Mouse (Mus musculus) naive thymus-derived CD4-positive, alpha-beta T cell, adult 2 months (primary cell): ENCODE measurements around the gene Sec23ip.
A peak's percentile ranks its signal among the peaks of the same experiment; 100 is the strongest.

Source experiments
- DNase-seq: peaks from one replicate; pipeline ENCODE4 v3.0.0-alpha.2; 2011; ENCODE audit warnings: low read depth

Sec23ip gene

DNA sequence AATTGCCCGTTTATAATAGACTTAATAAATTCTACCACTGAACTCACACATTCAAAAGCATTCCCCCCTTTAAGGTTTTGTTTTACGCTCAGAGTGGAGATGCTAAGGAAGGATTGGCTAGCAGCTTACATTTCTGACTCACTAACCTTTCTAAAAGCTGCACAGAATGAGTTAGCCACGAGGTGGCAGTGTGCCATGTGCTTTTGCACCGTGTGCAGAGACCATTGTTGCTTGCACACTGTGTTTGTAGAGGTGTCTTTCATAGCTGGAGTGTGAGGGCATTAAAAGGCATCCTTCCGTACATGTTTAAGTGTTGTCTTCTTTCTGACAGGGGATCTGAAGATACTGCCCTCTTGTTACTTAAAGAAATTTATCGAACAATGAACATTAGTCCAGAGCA lies 34.6 kb downstream of the Sec23ip start:
- DNase-seq = peak; percentile 54

DNA sequence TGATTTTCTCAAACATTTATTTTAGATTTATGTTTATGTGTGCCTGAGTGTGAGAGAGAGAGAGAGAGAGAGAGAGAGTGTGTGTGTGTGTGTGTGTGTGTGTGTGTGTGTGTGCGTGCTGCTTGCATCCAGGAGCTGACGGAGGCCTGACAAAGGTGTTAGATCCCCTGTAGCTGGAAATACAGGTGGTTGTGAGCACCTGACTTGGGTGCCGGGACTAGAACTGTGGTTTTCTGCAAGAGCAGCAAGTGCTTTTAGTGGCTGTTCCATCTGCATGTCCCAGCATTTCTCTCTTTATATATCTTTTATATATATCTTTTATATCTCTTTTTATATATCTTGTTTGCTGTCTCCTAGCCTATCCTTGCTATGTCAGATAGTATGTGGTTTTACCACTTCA lies 37.1 kb downstream of the Sec23ip start:
- DNase-seq = no peak

DNA sequence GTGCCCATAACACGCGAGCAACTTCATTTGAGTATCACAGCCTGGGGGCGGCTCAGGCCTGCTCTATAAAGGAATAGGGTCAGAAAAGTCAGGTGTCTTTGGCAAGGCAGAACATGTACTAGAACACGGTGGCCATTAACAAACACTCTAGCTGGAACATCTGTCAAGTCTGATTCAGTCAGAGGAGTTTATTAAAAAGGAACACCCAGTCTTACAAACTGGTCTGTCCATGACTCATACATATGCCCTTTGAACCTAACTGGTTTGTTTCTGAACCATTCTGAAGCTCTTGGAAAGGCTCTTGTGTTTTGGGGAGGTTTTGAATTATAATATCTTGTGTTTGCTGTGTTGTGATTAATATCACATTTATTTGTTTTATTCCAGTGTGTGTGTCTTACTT lies 45.3 kb downstream of the Sec23ip start:
- no peak for DNase-seq

DNA sequence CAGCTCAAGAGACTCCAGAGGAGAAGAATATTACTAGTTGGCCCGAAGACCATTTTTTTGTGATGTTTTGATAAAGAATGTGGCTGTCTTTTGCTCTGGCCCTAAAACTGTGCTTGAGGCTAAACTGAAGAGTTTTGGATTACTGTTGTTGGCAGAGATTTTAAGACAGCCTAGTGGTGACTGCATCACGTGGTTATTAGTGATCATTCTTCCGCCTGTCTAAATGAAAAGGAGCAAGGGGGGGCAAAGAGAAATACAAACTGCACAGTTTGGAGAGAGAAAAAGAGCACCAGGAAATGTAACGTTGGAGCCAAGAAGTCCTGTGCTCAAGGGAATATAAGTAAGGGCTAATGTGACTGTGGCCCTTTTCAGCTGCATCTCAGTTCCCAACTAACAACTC lies 48.7 kb downstream of the Sec23ip start:
- DNase-seq = no peak

DNA sequence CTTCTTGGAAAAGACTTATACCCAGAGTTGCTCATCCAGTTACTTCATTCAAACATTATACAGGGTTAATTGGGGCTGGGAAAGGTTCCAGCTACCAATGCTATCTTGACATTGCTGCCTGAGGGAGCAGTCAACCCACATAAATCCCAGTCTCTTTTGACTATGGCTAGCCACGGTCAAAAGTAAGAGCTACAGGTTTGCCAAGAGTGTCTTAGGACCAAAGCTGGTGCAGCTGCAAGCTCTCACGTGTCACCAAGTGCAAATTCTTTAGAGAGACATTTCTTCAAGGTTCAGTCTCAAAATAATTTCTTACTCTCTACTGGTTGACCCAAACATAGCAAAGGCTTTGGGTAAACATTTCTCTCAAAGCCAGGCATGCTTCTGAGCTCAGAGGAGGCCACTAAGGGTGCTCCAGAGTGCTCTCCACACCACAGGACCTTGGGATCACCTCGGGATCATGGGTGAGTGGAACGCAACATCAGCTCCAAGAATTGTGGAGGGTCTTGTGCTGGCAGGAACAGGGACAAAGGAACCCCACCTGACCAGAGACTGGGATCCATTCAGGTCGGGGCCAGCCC lies 80.3 kb downstream of the Sec23ip start:
- DNase-seq = no peak

DNA sequence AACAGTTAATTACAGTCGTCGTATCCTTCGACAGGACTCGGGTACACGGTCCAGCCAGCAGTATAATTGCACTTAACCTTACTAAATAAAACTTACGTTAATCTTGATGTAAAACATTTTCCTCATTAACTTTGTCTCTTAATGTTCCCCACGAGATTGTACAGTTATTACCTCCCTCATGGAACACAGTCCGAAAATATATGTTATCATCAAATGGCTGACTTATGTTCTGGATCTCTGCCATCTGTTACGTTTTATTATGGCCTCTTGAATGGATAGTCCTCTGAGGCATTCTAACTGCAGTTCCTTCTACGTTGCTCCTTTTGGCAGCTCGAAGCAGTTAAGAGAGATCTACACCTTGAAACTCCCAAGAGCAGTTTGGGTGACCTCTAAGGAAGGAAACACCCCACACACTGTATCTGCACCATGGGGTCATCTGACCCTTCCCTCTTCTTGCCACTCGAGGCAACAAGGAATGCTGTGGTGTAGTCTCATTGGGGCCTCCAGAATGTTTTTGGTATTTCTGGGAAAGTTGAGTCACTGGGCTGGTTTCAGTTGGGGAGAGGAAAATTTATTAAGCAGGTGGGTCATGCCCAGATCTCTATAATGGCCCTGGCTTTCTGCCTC lies 87.8 kb downstream of the Sec23ip start:
- no peak for DNase-seq

DNA sequence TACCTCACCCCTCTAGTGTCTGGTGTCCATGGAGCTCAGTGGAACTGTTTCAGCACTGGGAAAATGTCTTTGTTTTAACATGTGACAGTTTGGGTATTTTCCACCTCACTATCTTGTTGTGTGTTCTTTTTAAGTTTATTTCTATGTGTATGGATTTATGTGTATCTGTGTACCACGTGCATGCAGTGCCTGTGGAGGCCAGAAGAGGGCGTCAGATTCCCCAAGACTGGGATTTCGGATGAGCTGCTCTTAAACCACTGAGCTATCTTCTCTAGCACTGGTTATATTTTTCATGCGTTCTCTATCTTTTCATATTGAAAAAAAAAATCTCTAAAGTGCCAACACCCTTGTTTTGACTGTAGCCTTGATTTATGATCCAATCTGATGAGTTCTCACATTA lies 88.5 kb downstream of the Sec23ip start:
- DNase-seq = no peak
